19 mouse cellular contexts compared by ENCODE assay signal in genomic region chr11:108876633-108877205, GRCm38 (mm10). TPM values are rescaled to one million over a fixed set of nuclear protein-coding genes. Genes with fewer than 3 reads are reported as not detected.
DNase-seq lines count a peak whose midpoint lies in the region; ATAC-seq lines count a peak whose summit lies in the region.
"Had no signal": no experiment of that assay in that cellular context is flagged by ENCODE, and none has a peak within 500 bp of the region (broad histone marks: within the 10 kb centered on the region; RNA-seq: fewer than 3 reads in every experiment).

No protein-coding gene starts in this region.

- ATAC-seq in kidney, embryonic 15.5 days (replicated peaks; ENCODE audit: low FRiP score), result no peak; the same call in 1 of the 2 replicates
- ATAC-seq in hindbrain, embryonic 14.5 days (ENCODE audit: low FRiP score), result no peak
- ATAC-seq in CD4-positive, CD25-positive, alpha-beta regulatory T cell, adult 4 months, result no peak
- ATAC-seq: inflammation-experienced regulatory T-cells, adult 6 months had no signal

- peak; percentile 43 for DNase-seq in adrenal gland, postnatal 10 days
- no peak for DNase-seq in adrenal gland, postnatal 25 days
- DNase-seq in kidney, postnatal 10 days, result peak; percentile 48
- peak; percentile 10 to 15 for DNase-seq in kidney, postnatal 25 days
- peak; percentile 47 for DNase-seq in lung, postnatal 25 days (ENCODE audit: low spot score)
- no peak for DNase-seq in hindbrain, embryonic 14.5 days (ENCODE audit: low spot score)
- DNase-seq: cerebellum, adult 9-11 months; embryo, embryonic 11 days; gastrocnemius, postnatal 10 days; layer of hippocampus, adult 9-11 months; right cerebral cortex, postnatal 25 days had no signal

- H3K27ac ChIP-seq in kidney, embryonic 15.5 days, result no peak overlapping the region
- H3K27ac ChIP-seq in hindbrain, embryonic 14.5 days, result no peak overlapping the region
- H3K27ac ChIP-seq: embryonic facial prominence, embryonic 15.5 days; forebrain, embryonic 10.5 days; heart, embryonic 15.5 days; limb, embryonic 12.5 days; neural tube, embryonic 12.5 days had no signal

- H3K4me1 ChIP-seq in kidney, embryonic 15.5 days, result peaks cover 5% of the 10 kb centered on the region; the same call in 1 of the 2 replicates
- H3K4me1 ChIP-seq in hindbrain, embryonic 14.5 days (replicated peaks; ENCODE audit: control insufficient read depth, insufficient read depth, low read length), result no peaks in the 10 kb centered on the region
- H3K4me1 ChIP-seq: embryonic facial prominence, embryonic 15.5 days; heart, embryonic 15.5 days; neural tube, embryonic 12.5 days had no signal

- H3K27me3 ChIP-seq in kidney, embryonic 15.5 days, result no peaks in the 10 kb centered on the region
- H3K27me3 ChIP-seq in hindbrain, embryonic 14.5 days (ENCODE audit: control insufficient read depth, insufficient read depth, low read length), result no peaks in the 10 kb centered on the region
- H3K27me3 ChIP-seq: embryonic facial prominence, embryonic 15.5 days; heart, embryonic 15.5 days; limb, embryonic 12.5 days; neural tube, embryonic 12.5 days had no signal

- no peaks in the 10 kb centered on the region for H3K9me3 ChIP-seq in kidney, embryonic 15.5 days (replicated peaks)
- H3K9me3 ChIP-seq in hindbrain, embryonic 14.5 days (ENCODE audit: control insufficient read depth, low read length), result no peaks in the 10 kb centered on the region
- H3K9me3 ChIP-seq: embryonic facial prominence, embryonic 15.5 days; forebrain, embryonic 10.5 days; heart, embryonic 15.5 days; limb, embryonic 12.5 days; neural tube, embryonic 12.5 days had no signal

- WGBS in kidney, embryonic 15.5 days, result 52% methylated on average over 7 of the region's 7 CpGs
- WGBS in hindbrain, embryonic 14.5 days, result 84% methylated on average over 7 of the region's 7 CpGs

- no peak overlapping the region for H3K9ac ChIP-seq in kidney, embryonic 15.5 days
- no peak overlapping the region for H3K9ac ChIP-seq in hindbrain, embryonic 14.5 days
- H3K9ac ChIP-seq: embryonic facial prominence, embryonic 15.5 days; heart, embryonic 15.5 days; limb, embryonic 12.5 days; neural tube, embryonic 12.5 days had no signal

- H3K36me3 ChIP-seq in kidney, embryonic 15.5 days, result no peaks in the 10 kb centered on the region
- no peaks in the 10 kb centered on the region for H3K36me3 ChIP-seq in hindbrain, embryonic 14.5 days (replicated peaks; ENCODE audit: control insufficient read depth, insufficient read depth)
- H3K36me3 ChIP-seq: embryonic facial prominence, embryonic 15.5 days; forebrain, embryonic 10.5 days; heart, embryonic 15.5 days; limb, embryonic 12.5 days; neural tube, embryonic 12.5 days had no signal

- H3K4me2 ChIP-seq in kidney, embryonic 15.5 days, result no peak overlapping the region
- H3K4me2 ChIP-seq in hindbrain, embryonic 14.5 days (replicated peaks), result no peak overlapping the region
- H3K4me2 ChIP-seq: embryonic facial prominence, embryonic 15.5 days; heart, embryonic 15.5 days; limb, embryonic 12.5 days; neural tube, embryonic 12.5 days had no signal

- H3K4me3 ChIP-seq in kidney, embryonic 15.5 days (replicated peaks), result no peak overlapping the region
- H3K4me3 ChIP-seq in hindbrain, embryonic 14.5 days (replicated peaks; ENCODE audit: low read length), result no peak overlapping the region
- H3K4me3 ChIP-seq: embryonic facial prominence, embryonic 15.5 days; forebrain, embryonic 10.5 days; heart, embryonic 15.5 days; limb, embryonic 12.5 days; neural tube, embryonic 12.5 days had no signal

RNA-seq across cellular contexts. Expression of gene Axin2, which starts 43.4 kb away (rescaled TPM):
- 10 to 100 TPM; 31.5 to 35.3 TPM for total RNA-seq in adrenal gland, postnatal 10 days (2021)
- 42.0 and 43.5 TPM in 2 replicates for total RNA-seq in adrenal gland, postnatal 25 days (2021)
- 5.8 and 7.0 TPM in 2 replicates for polyA plus RNA-seq in kidney, embryonic 15.5 days (2015; fragmentation: Nextera tagmentation; extraction: Ambion mirVana)
- polyA plus RNA-seq in hindbrain, embryonic 14.5 days (2014; fragmentation: Nextera tagmentation; extraction: Ambion mirVana), result 9.0 and 11.7 TPM in 2 replicates
- polyA plus RNA-seq in CD4-positive, CD25-positive, alpha-beta regulatory T cell, adult 4 months (2017; shearing (Covaris generic)), result 10 to 100 TPM in 1 of 2 experiments, 1 to 10 TPM in 1; 4.4 to 10.5 TPM

Comparison
In these comparisons a context has a peak if more than half of its experiments do, and no peak if none do; other contexts are left out.
1. DNase-seq: peak in adrenal gland, postnatal 10 days (single experiment), kidney, postnatal 10 days (single experiment), kidney, postnatal 25 days (2 of 2) and lung, postnatal 25 days (single experiment); none in adrenal gland, postnatal 25 days (single experiment) and hindbrain, embryonic 14.5 days (single experiment).